Mouse (Mus musculus) heart, embryonic 13.5 days (tissue): ENCODE measurements at regions not wholly inside any gene's neighbourhood (a gene's known extent, or its start where the extent isn't known, plus 50 kb on each side); places are given as distances from the start of the nearest gene placed in this dataset.

Experiments used
- ATAC-seq: fragments of 200-750 bp; cut with Nextera tagmentation; 2 replicates; pipeline ENCODE4 v1.8.0; 2017; ENCODE audit warnings: moderate TSS enrichment; ENCODE audit not compliant: insufficient number of reproducible peaks, low FRiP score, low TSS enrichment; ENCODE audit errors: extremely low read depth
- H3K27ac ChIP-seq: fragments of 300-500 bp; sonication (generic); replicated peaks from 2 replicates; pipeline ENCODE4 v1.5.1; 2015; ENCODE audit warnings: moderate library complexity, mild to moderate bottlenecking, inconsistent platforms
- H3K27me3 ChIP-seq: fragments of 300-500 bp; sonication (generic); replicated peaks from 2 replicates; pipeline ENCODE4 v1.6.1; 2015; ENCODE audit warnings: mild to moderate bottlenecking, inconsistent platforms
- H3K36me3 ChIP-seq: fragments of 300-500 bp; sonication (generic); 2 replicates; pipeline ENCODE4 v1.6.1; 2015; ENCODE audit warnings: mild to moderate bottlenecking, inconsistent platforms
- H3K4me1 ChIP-seq: fragments of 300-500 bp; sonication (generic); 2 replicates; pipeline ENCODE4 v1.6.1; 2015; ENCODE audit warnings: inconsistent platforms
- H3K4me2 ChIP-seq: fragments of 300-500 bp; sonication (generic); 2 replicates; pipeline ENCODE4 v1.6.1; 2015; ENCODE audit warnings: inconsistent platforms, mild to moderate bottlenecking, moderate library complexity
- H3K4me3 ChIP-seq: fragments of 300-500 bp; sonication (generic); 2 replicates; pipeline ENCODE4 v1.5.1; 2015; ENCODE audit warnings: moderate library complexity, mild to moderate bottlenecking, inconsistent platforms
- H3K9ac ChIP-seq: fragments of 300-500 bp; sonication (generic); 2 replicates; pipeline ENCODE4 v1.6.1; 2015; ENCODE audit warnings: inconsistent platforms, mild to moderate bottlenecking, moderate library complexity
- H3K9me3 ChIP-seq: fragments of 300-500 bp; sonication (generic); 2 replicates; pipeline ENCODE4 v1.6.1; 2016; ENCODE audit warnings: inconsistent platforms
- WGBS: fragments of 180-500 bp; shearing (Covaris S2); methylation state at CpG from one replicate; pipeline ENCODE4 v1.1.7; 2015; ENCODE audit warnings: mixed read lengths; 5-methylcytosine and 5-hydroxymethylcytosine counted together

DNA sequence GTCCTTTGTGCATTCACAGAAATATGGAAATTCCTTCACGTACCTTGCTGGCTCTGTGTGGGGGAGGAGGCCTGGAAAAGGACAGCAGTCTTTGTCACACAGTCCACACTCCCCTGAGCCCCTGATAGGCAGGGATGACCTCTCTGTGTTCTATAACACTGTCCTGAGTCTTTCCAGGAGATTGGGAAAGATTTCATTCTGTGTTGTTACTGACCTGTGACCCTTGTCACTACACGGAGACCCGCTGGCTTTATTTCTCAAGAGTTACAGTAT, 221.3 kb upstream of the Irx1 start:
- Histone ChIP-seq H3K36me3 (no peaks in the 10 kb centered on the region), H3K9ac (no peak overlapping the region), H3K4me2 (no peak overlapping the region), H3K4me1 (0 out of 2 replicates have a peak, but pooled peaks cover 6% of the 10 kb centered on the region), H3K27me3 (no peaks in the 10 kb centered on the region), H3K27ac (no peak overlapping the region), H3K4me3 (no peak overlapping the region), H3K9me3 (no peaks in the 10 kb centered on the region)
- ATAC-seq = no peak
- WGBS = 86% methylated on average over 3 of the region's 3 CpGs

DNA sequence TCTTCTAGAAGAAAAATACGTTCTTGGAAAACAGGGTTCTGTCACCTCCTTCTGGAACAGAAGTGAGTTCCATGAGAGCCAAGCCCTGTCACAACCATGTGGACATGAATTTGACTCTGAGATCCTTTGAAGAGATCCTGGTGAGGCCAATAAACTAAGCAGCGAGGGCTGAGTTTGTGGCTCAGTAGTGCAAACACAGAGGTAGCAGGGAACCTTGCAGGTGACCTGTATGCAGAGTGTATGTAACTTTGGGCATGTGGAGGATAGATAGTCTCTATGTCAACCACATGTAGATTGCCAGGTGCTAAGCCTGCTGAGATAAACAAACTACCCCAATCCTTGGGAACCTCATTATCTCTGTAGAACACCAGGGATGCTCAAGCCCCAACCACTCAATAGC, 232.4 kb upstream of the Irx1 start:
- no peak overlapping the region for H3K4me3 ChIP-seq
- no peaks in the 10 kb centered on the region for H3K9me3 ChIP-seq
- no peaks in the 10 kb centered on the region for H3K36me3 ChIP-seq
- H3K9ac ChIP-seq = no peak overlapping the region
- H3K4me2 ChIP-seq = no peak overlapping the region
- WGBS = 84% methylated on average over 2 of the region's 2 CpGs
- no peak overlapping the region for H3K27ac ChIP-seq
- no peak for ATAC-seq
- H3K27me3 ChIP-seq = no peaks in the 10 kb centered on the region
- H3K4me1 ChIP-seq = peaks cover 21% of the 10 kb centered on the region

- ATAC-seq = peak; percentile 53; the same call in 1 of the 2 replicates
- no peaks in the 10 kb centered on the region for H3K9me3 ChIP-seq
- peak overlapping the region; percentile 77 for H3K27ac ChIP-seq
- H3K4me2 ChIP-seq = peak overlapping the region; percentile 53
- no peaks in the 10 kb centered on the region for H3K27me3 ChIP-seq
- WGBS = 31% methylated on average over 22 of the region's 22 CpGs
- peak overlapping the region; percentile 3; the same call in 1 of the 2 replicates for H3K4me3 ChIP-seq
- H3K36me3 ChIP-seq = no peaks in the 10 kb centered on the region
- H3K4me1 ChIP-seq = peaks cover 21% of the 10 kb centered on the region
- peak overlapping the region; percentile 19; the same call in 1 of the 2 replicates for H3K9ac ChIP-seq
Observed at GRCm38 (mm10) chr13:72198341-72199105, 235.0 kb upstream of the Irx1 start.

DNA sequence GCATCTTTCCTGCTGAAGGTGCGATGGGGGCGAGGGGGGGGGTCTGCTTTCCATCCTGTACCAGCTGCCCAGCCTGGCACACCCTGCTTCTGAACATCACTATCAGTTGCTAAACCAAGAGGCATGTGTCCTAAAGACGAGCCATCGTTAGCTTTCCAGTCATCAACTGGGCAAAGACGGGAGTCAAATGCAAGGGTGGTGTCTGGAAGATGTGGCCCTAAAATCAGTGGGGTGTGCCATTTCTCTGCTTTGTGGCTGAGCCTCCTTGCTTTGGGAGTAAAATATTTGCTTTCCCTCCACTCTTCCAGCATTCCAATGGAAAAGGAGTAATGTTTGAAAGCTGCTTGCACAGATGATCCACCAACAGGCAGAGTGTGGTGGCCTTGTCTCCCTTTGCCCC, 246.0 kb upstream of the Irx1 start:
- Histone ChIP-seq H3K4me2 (no peak overlapping the region), H3K27me3 (no peaks in the 10 kb centered on the region), H3K9ac (no peak overlapping the region), H3K36me3 (no peaks in the 10 kb centered on the region), H3K9me3 (no peaks in the 10 kb centered on the region), H3K27ac (no peak overlapping the region), H3K4me3 (no peak overlapping the region), H3K4me1 (peaks cover 8% of the 10 kb centered on the region)
- 71% methylated on average over 5 of the region's 5 CpGs for WGBS
- ATAC-seq = 0 out of 2 replicates have a peak, but pooled peaks have one; percentile 25

DNA sequence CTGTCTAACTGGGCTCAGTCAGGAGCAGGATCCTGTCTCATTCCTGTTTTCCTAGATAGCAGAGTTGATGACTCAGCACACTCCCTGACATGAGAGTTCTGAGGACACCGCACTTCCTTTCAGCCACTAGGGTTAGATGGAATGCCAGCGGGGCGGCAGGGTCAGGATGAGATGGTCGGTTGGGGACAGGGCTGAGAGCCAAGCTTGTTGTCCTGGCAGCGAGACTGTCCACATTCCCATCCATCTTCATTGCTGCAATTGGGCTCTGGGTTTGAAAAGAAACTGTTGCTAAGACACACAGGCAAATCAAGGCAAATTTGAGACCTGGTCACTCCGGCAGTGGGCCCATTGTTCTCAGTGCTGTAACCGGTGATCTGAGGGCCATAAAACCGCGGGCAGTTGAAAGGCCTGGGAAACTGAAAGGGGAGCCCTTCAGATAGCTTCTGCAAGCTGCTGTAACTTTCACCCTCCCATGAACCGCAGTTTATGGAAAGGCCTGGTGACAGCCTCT, 246.5 kb upstream of the Irx1 start:
- H3K9me3 ChIP-seq = no peaks in the 10 kb centered on the region
- WGBS = 26% methylated on average over 10 of the region's 10 CpGs

GRCm38 (mm10) chr13:72210474-72211309, 247.2 kb upstream of the Irx1 start:
- no peak overlapping the region for H3K27ac ChIP-seq
- no peak for ATAC-seq
- no peaks in the 10 kb centered on the region for H3K36me3 ChIP-seq
- no peak overlapping the region for H3K4me3 ChIP-seq
- 70% methylated on average over 7 of the region's 7 CpGs for whole genome bisulfite sequencing
- no peaks in the 10 kb centered on the region for H3K9me3 ChIP-seq
- no peaks in the 10 kb centered on the region for H3K27me3 ChIP-seq
- peaks cover 8% of the 10 kb centered on the region for H3K4me1 ChIP-seq
- no peak overlapping the region for H3K9ac ChIP-seq
- H3K4me2 ChIP-seq = no peak overlapping the region

More for the DNA sequence above, 246.5 kb upstream of the Irx1 start:
- no peak for ATAC-seq
- H3K4me2 ChIP-seq = no peak overlapping the region
- H3K27ac ChIP-seq = no peak overlapping the region
- no peaks in the 10 kb centered on the region for H3K36me3 ChIP-seq
- no peak overlapping the region for H3K9ac ChIP-seq
- H3K4me3 ChIP-seq = no peak overlapping the region
- H3K4me1 ChIP-seq = peaks cover 8% of the 10 kb centered on the region
- no peaks in the 10 kb centered on the region for H3K27me3 ChIP-seq

- Histone ChIP-seq H3K27ac (no peak overlapping the region), H3K4me1 (peaks cover 8% of the 10 kb centered on the region), H3K4me3 (no peak overlapping the region), H3K27me3 (no peaks in the 10 kb centered on the region), H3K9me3 (no peaks in the 10 kb centered on the region), H3K4me2 (no peak overlapping the region), H3K36me3 (no peaks in the 10 kb centered on the region), H3K9ac (no peak overlapping the region)
- 68% methylated on average over 4 of the region's 4 CpGs for WGBS
- ATAC-seq = no peak
Observed at GRCm38 (mm10) chr13:72211716-72212115, 248.2 kb upstream of the Irx1 start.

- WGBS = 78% methylated on average over 2 of the region's 2 CpGs
- H3K36me3 ChIP-seq = no peaks in the 10 kb centered on the region
- no peak for ATAC-seq
- peaks cover 8% of the 10 kb centered on the region for H3K4me1 ChIP-seq
- no peak overlapping the region for H3K4me2 ChIP-seq
- no peak overlapping the region for H3K27ac ChIP-seq
- H3K9me3 ChIP-seq = no peaks in the 10 kb centered on the region
- no peak overlapping the region for H3K4me3 ChIP-seq
- H3K27me3 ChIP-seq = no peaks in the 10 kb centered on the region
- no peak overlapping the region for H3K9ac ChIP-seq
Observed at GRCm38 (mm10) chr13:72212747-72213146, 249.2 kb upstream of the Irx1 start.

- H3K27ac ChIP-seq = no peak overlapping the region
- no peak for ATAC-seq
- H3K36me3 ChIP-seq = no peaks in the 10 kb centered on the region
Observed at GRCm38 (mm10) chr13:72219329-72219728, 255.8 kb upstream of the Irx1 start.

DNA sequence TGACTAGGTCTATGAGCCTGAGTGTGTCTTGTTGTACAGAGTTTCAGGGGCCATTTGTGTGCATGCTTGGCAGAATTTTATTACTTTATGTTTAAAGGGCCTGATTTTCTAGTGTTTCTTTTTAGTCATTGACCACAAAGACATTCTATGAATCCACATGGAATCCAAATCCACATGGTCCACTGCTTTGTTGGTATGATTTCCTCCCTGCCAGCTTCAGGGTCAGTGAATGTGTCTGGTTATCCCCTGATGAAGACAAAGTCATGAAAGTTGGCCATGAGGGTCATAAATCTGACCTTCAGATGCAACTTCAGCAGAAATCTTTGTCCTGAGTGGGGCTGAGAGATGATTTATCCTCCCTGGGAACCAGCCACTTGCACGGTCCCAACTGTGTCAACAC, 263.6 kb upstream of the Irx1 start:
- Histone ChIP-seq H3K9ac (no peak overlapping the region), H3K27ac (no peak overlapping the region), H3K36me3 (no peaks in the 10 kb centered on the region), H3K4me3 (no peak overlapping the region), H3K27me3 (no peaks in the 10 kb centered on the region), H3K4me2 (no peak overlapping the region), H3K4me1 (no peaks in the 10 kb centered on the region), H3K9me3 (no peaks in the 10 kb centered on the region)
- 93% methylated on average over 1 of the region's 1 CpGs for WGBS
- no peak for ATAC-seq

More at GRCm38 (mm10) chr13:72219329-72219728, 255.8 kb upstream of the Irx1 start:
- Histone ChIP-seq H3K4me3 (no peak overlapping the region), H3K9ac (no peak overlapping the region), H3K9me3 (peaks cover 5% of the 10 kb centered on the region; the same call in 1 of the 2 replicates), H3K27me3 (no peaks in the 10 kb centered on the region), H3K4me1 (no peaks in the 10 kb centered on the region), H3K4me2 (no peak overlapping the region)
- 88% methylated on average over 2 of the region's 2 CpGs for WGBS

GRCm38 (mm10) chr13:72231032-72231591, 267.6 kb upstream of the Irx1 start:
- Histone ChIP-seq H3K9ac (no peak overlapping the region), H3K4me2 (no peak overlapping the region), H3K36me3 (no peaks in the 10 kb centered on the region), H3K27me3 (no peaks in the 10 kb centered on the region), H3K4me3 (no peak overlapping the region), H3K27ac (no peak overlapping the region), H3K4me1 (no peaks in the 10 kb centered on the region), H3K9me3 (no peaks in the 10 kb centered on the region)
- no peak; the same call in 1 of the 2 replicates for ATAC-seq
- 72% methylated on average over 4 of the region's 4 CpGs for WGBS
